Mouse (Mus musculus): ENCODE results near the gene Sprr2f. TPM values are rescaled to one million over a fixed set of nuclear protein-coding genes. Genes with fewer than 3 reads are reported as not detected.

Gene Sprr2f
- polyA plus RNA-seq, 1 experiment from 2014 or later, result not detected

Other genes starting within 250 kb of the Sprr2f start
- gene Prr9, start 241.2 kb upstream of the Sprr2f start, polyA plus RNA-seq (2016; fragmentation: Nextera tagmentation; extraction: Ambion mirVana), result not detected in 2 replicates
- not detected in 2 replicates for gene Lelp1, start 222.4 kb upstream of the Sprr2f start, polyA plus RNA-seq (2016; fragmentation: Nextera tagmentation; extraction: Ambion mirVana)
- not detected in 2 replicates for gene Sprr2a1, start 149.4 kb upstream of the Sprr2f start, polyA plus RNA-seq (2016; fragmentation: Nextera tagmentation; extraction: Ambion mirVana)
- not detected in 2 replicates for gene Sprr2a2, start 149.3 kb upstream of the Sprr2f start, polyA plus RNA-seq (2016; fragmentation: Nextera tagmentation; extraction: Ambion mirVana)
- gene Sprr2a3, start 79.8 kb upstream of the Sprr2f start, polyA plus RNA-seq (2016; fragmentation: Nextera tagmentation; extraction: Ambion mirVana), result not detected in 2 replicates
- gene Sprr2b, start 48.6 kb upstream of the Sprr2f start, polyA plus RNA-seq (2016; fragmentation: Nextera tagmentation; extraction: Ambion mirVana), result 0.61 TPM in 1 of 2 replicates, not detected in the other
- gene Sprr2d, start 26.0 kb upstream of the Sprr2f start, polyA plus RNA-seq (2016; fragmentation: Nextera tagmentation; extraction: Ambion mirVana), result not detected in 2 replicates
- not detected in 2 replicates for gene Sprr2e, start 13.0 kb upstream of the Sprr2f start, polyA plus RNA-seq (2016; fragmentation: Nextera tagmentation; extraction: Ambion mirVana)
- gene Sprr2h, start 20.5 kb downstream of the Sprr2f start, polyA plus RNA-seq (2016; fragmentation: Nextera tagmentation; extraction: Ambion mirVana), result not detected in 2 replicates
- not detected in 2 replicates for gene Sprr2i, start 42.8 kb downstream of the Sprr2f start, polyA plus RNA-seq (2016; fragmentation: Nextera tagmentation; extraction: Ambion mirVana)
- gene Sprr2j-ps, start 52.9 kb downstream of the Sprr2f start, polyA plus RNA-seq (2016; fragmentation: Nextera tagmentation; extraction: Ambion mirVana), result not detected in 2 replicates
- gene Gm9774, start 64.2 kb downstream of the Sprr2f start, polyA plus RNA-seq (2016; fragmentation: Nextera tagmentation; extraction: Ambion mirVana), result 5.9 and 7.5 TPM in 2 replicates
- gene Sprr2k, start 67.4 kb downstream of the Sprr2f start, polyA plus RNA-seq (2016; fragmentation: Nextera tagmentation; extraction: Ambion mirVana), result not detected in 2 replicates
- gene Sprr1b, start 73.6 kb downstream of the Sprr2f start, polyA plus RNA-seq (2016; fragmentation: Nextera tagmentation; extraction: Ambion mirVana), result not detected in 2 replicates
- not detected in 2 replicates for gene Sprr3, start 93.5 kb downstream of the Sprr2f start, polyA plus RNA-seq (2016; fragmentation: Nextera tagmentation; extraction: Ambion mirVana)
- 0.29 and 0.55 TPM in 2 replicates for gene Sprr1a, start 120.7 kb downstream of the Sprr2f start, polyA plus RNA-seq (2016; fragmentation: Nextera tagmentation; extraction: Ambion mirVana)
- not detected in 2 replicates for gene Sprr4, start 135.3 kb downstream of the Sprr2f start, polyA plus RNA-seq (2016; fragmentation: Nextera tagmentation; extraction: Ambion mirVana)
- gene 2310046K23Rik, start 169.3 kb downstream of the Sprr2f start, polyA plus RNA-seq (2016; fragmentation: Nextera tagmentation; extraction: Ambion mirVana), result not detected in 2 replicates
- gene Ivl, start 208.5 kb downstream of the Sprr2f start, polyA plus RNA-seq (2016; fragmentation: Nextera tagmentation; extraction: Ambion mirVana), result not detected in 2 replicates
- not detected in 2 replicates for gene Smcp, start 223.8 kb downstream of the Sprr2f start, polyA plus RNA-seq (2016; fragmentation: Nextera tagmentation; extraction: Ambion mirVana)
- not detected in 2 replicates for gene 2210017I01Rik, start 242.3 kb downstream of the Sprr2f start, polyA plus RNA-seq (2016; fragmentation: Nextera tagmentation; extraction: Ambion mirVana)